Mouse (Mus musculus): ENCODE data around the gene Cldnd1.

DNA sequence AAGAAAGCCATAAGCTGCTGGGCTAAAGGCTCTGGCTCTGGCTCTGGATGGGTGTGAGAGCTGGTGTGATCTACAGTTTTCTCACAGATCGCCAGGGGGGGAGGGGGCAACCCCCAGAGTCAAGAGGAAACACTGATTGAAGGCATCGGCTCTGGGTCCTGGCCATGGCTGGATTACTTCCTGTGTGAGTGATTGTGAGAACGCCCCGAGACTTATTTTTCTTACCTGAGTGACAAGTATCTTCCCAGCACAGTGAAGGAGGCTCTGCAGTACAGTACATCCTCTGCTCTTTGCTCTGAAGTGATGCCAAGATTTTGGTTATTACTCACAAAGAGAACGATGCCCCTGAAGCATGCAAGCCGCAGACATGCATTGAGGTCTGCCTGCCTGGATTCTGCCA lies 25.9 kb upstream of the Cldnd1 start:
- TF ChIP-seq GATA1 (IDR thresholded peaks at IDR 0.05; ENCODE audit: low read length) (no peak), TAL1 (IDR thresholded peaks at IDR 0.05; ENCODE audit: low read length) (no peak)

Measured in erythroblast, embryonic 14.5 days (primary cell).